Mouse (Mus musculus): ENCODE measurements at regions not wholly inside any gene's neighbourhood (a gene's known extent, or its start where the extent isn't known, plus 50 kb on each side); places are given as distances from the start of the nearest gene placed in this dataset.

- TF ChIP-seq CTCF (IDR thresholded peaks at IDR 0.05; ENCODE audit: borderline replicate concordance, extremely low read depth, insufficient read depth, insufficient read length) (peak; percentile 94), POLR2A (IDR thresholded peaks at IDR 0.05; ENCODE audit: borderline replicate concordance, extremely low read depth, insufficient read depth, insufficient read length, poor library complexity, severe bottlenecking) (no peak)
These were observed 161.2 kb downstream of the Cetn3 start for GRCm38 (mm10) chr13:81944047-81944446.

Data from brain, embryonic 14.5 days (tissue).